ENCODE assay signal across 8 mouse cellular contexts in the genomic region with DNA sequence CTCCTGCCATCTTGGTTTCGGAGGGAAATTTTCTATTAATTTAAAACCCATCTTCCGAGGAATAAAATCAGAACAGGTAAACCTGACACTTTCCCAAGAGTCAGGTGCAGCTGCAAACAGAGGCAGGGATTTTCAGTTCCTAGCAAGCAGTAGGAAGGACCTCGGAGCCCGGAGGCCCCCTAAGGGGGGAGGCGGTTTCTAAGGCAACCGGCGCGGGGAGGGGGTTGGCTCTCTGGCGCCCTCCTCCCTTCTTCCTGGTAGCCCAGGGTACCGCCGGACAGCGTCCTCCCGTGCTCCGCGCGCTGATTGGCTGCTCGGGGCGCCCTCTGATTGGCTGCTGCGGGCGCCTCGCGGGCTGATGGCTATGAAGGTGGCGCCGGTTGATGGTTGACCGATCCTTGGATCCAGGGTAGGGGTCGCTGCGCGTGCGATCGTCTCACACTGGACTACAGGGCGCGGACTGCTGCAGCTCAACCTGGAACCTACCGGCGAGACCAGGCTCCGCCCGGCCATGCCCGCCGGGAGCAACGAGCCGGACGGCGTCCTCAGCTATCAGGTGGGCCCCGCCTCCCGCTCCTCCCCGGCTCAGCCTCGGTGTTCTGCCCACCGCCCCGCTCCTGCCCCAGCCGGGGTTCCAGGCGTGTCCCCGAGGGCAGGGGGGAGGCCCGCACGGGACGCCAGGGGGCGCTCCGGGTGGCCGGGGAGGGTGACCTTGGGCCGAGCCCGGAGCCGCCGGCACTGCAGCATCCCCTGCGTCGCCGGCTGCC. TPM values are rescaled to one million over a fixed set of nuclear protein-coding genes. Genes with fewer than 3 reads are reported as not detected.
A peak's percentile ranks its signal among the peaks of the same experiment; 100 is the strongest.
DNase-seq lines count a peak whose midpoint lies in the region; ATAC-seq and TF ChIP-seq lines count a peak whose summit lies in the region.

A gene (plus strand): TSS at position 329 of the 767 bp plus-strand sequence.

- 0 out of 2 replicates have a peak, but pooled peaks have one; percentile 16 for TF ChIP-seq POLR2A in thymus, adult 2 months (IDR thresholded peaks at IDR 0.05; ENCODE audit: control insufficient read depth, extremely low read depth, insufficient read depth, low read length, poor library complexity)

- peaks cover 4 to 7% of the 10 kb centered on the region in 2 experiments; a peak in 1 of 4 replicates for H3K4me1 ChIP-seq in ES-E14 (ENCODE audit: control insufficient read depth in 2 of 2, insufficient read depth in 2 of 2, low read length in 2 of 2, poor library complexity in 1 of 2)
- H3K4me1 ChIP-seq in lung, embryonic 16.5 days (replicated peaks; ENCODE audit: control insufficient read depth, insufficient read depth, low read length), result peaks cover 8% of the 10 kb centered on the region
- peaks cover 15% of the 10 kb centered on the region for H3K4me1 ChIP-seq in thymus, adult 2 months (replicated peaks; ENCODE audit: control insufficient read depth, insufficient read depth, low read length)

- DNase-seq in ES-E14 (ENCODE audit: low read depth, low spot score), result peak; percentile 84
- DNase-seq in cerebellum, adult 8-10 months, result peak; percentile 92
- DNase-seq in layer of hippocampus, adult 9-11 months, result peak; percentile 95
- peak; percentile 86 for DNase-seq in ovary, adult 18-20 months (ENCODE audit: low spot score)
- DNase-seq in thymus, adult 2 months, result peak; percentile 87

- peak within 1 kb of the TSS; percentile 91 for H3K4me2 ChIP-seq in lung, embryonic 16.5 days (ENCODE audit: low read depth, low read length)

- H3K4me3 ChIP-seq in ES-E14 (ENCODE audit: insufficient read depth in 1 of 2, low read depth in 1 of 2, low read length in 2 of 2, poor library complexity in 1 of 2, severe bottlenecking in 1 of 2), result peak within 1 kb of the TSS; percentile 78 to 86
- peak within 1 kb of the TSS; percentile 57 for H3K4me3 ChIP-seq in lung, embryonic 16.5 days (ENCODE audit: low read length)
- H3K4me3 ChIP-seq in thymus, adult 2 months (ENCODE audit: control insufficient read depth, insufficient read depth, low read length), result peak within 1 kb of the TSS; percentile 48

- H3K36me3 ChIP-seq in ES-E14 (ENCODE audit: control insufficient read depth, insufficient read depth, low read length, poor library complexity, severe bottlenecking), result no peaks in the 10 kb centered on the region
- no peaks in the 10 kb centered on the region for H3K36me3 ChIP-seq in lung, embryonic 16.5 days (ENCODE audit: control insufficient read depth, insufficient read depth, low read length)
- H3K36me3 ChIP-seq in thymus, adult 2 months (ENCODE audit: control insufficient read depth, insufficient read depth, low read length), result no peaks in the 10 kb centered on the region

- H3K9ac ChIP-seq in ES-E14 (ENCODE audit: insufficient read depth, low read depth, low read length, poor library complexity, severe bottlenecking), result peak within 1 kb of the TSS; percentile 46
- peak within 1 kb of the TSS; percentile 26; the same call in 1 of the 2 replicates for H3K9ac ChIP-seq in lung, embryonic 16.5 days (ENCODE audit: low read length)

- no peaks in the 10 kb centered on the region for H3K9me3 ChIP-seq in ES-E14 (ENCODE audit: control insufficient read depth, insufficient read depth, low read depth, low read length)
- H3K9me3 ChIP-seq in lung, embryonic 16.5 days (ENCODE audit: control insufficient read depth, low read length), result no peaks in the 10 kb centered on the region

- peak; percentile 89 for ATAC-seq in frontal cortex, adult (ENCODE audit: low TSS enrichment)
- peak; percentile 83 to 84 for ATAC-seq in hematopoietic stem cell, adult 5-6 weeks (replicated peaks in 1 of 2; ENCODE audit: insufficient read depth in 1 of 2, low FRiP score in 2 of 2, low TSS enrichment in 1 of 2, low read depth in 1 of 2, poor library complexity in 2 of 2, severe bottlenecking in 2 of 2)
- peak; percentile 92 for ATAC-seq in lung, embryonic 16.5 days (ENCODE audit: low read depth)

- WGBS in lung, embryonic 16.5 days, result 1% methylated on average over 58 of the region's 64 CpGs
- under 1% methylated on average over 64 of the region's 64 CpGs for WGBS in thymus, adult 2 months

- peak; percentile 71; the same call in 1 of the 2 replicates for TF ChIP-seq CTCF in thymus, adult 2 months (IDR thresholded peaks at IDR 0.05; ENCODE audit: borderline replicate concordance, control insufficient read depth, extremely low read depth, insufficient read depth, low read length, poor library complexity)

- peaks cover 48% of the 10 kb centered on the region for H3K27me3 ChIP-seq in lung, embryonic 16.5 days (ENCODE audit: control insufficient read depth, insufficient read depth, low read depth, low read length)
- no peaks in the 10 kb centered on the region; the same call in 1 of the 2 replicates for H3K27me3 ChIP-seq in thymus, adult 2 months (ENCODE audit: control insufficient read depth, insufficient read depth, low read length)

- in situ Hi-C loops in ES-E14 (cut with MboI; ENCODE audit: low sequenced_read_pairs in 2 of 2, unreplicated experiment in 2 of 2), result no loop called here

- H3K27ac ChIP-seq in ES-E14 (ENCODE audit: insufficient read depth, low read depth, low read length, poor library complexity, severe bottlenecking), result no peak within 1 kb of the TSS
- H3K27ac ChIP-seq in lung, embryonic 16.5 days (ENCODE audit: low read length), result no peak within 1 kb of the TSS
- H3K27ac ChIP-seq in thymus, adult 2 months (ENCODE audit: control insufficient read depth, insufficient read depth, low read length), result no peak within 1 kb of the TSS

TF ChIP-seq in ES-E14, 5 proteins besides CTCF, POLR2A, EP300 and RAD21:
- no peak for TF ChIP-seq MAFK (IDR thresholded peaks at IDR 0.05; ENCODE audit: insufficient read depth, low read depth, low read length)
- TF ChIP-seq HCFC1 (IDR thresholded peaks at IDR 0.05; ENCODE audit: borderline replicate concordance, insufficient read depth, low read length), result no peak
- no peak for TF ChIP-seq ZNF384 (IDR thresholded peaks at IDR 0.05; ENCODE audit: low read depth, low read length)
- TF ChIP-seq ZC3H11A (IDR thresholded peaks at IDR 0.05; ENCODE audit: borderline replicate concordance, low read depth, low read length), result no peak
- TF ChIP-seq CHD2 (IDR thresholded peaks at IDR 0.05; ENCODE audit: low read depth, low read length), result 0 out of 2 replicates have a peak, but pooled peaks have one; percentile 22
TF ChIP-seq in ES-E14: peak in this region for 1.

RNA-seq across cellular contexts. Expression of the gene that starts here (rescaled TPM):
- 25.6 and 40.3 TPM in 2 replicates for total RNA-seq in ES-E14 (2012; rRNA removed)
- total RNA-seq in hematopoietic stem cell, adult 5-6 weeks (2017), result 1.4 and 3.6 TPM in 2 replicates
- polyA plus RNA-seq in lung, embryonic 16.5 days (2015; fragmentation: Nextera tagmentation; extraction: Ambion mirVana), result 2.5 and 4.2 TPM in 2 replicates
- polyA plus RNA-seq in thymus, adult 2 months (2012; rRNA removed), result 11.5 and 11.9 TPM in 2 replicates
